Mouse (Mus musculus): ENCODE data around the gene Chst14. TPM values are rescaled to one million over a fixed set of nuclear protein-coding genes. Genes with fewer than 3 reads are reported as not detected.

The Chst14 gene
- polyA plus RNA-seq (2012; rRNA removed), result 3.2 and 3.3 TPM in 2 replicates

- no peak for DNase-seq (ENCODE audit: extremely low spot score in 1 of 2, low spot score in 1 of 2)
Observed at GRCm38 (mm10) chr2:118926361-118926997, at the start of gene Chst14. Gene Chst14 (plus strand): TSS chr2:118926496.

GRCm38 (mm10) chr2:118881019-118881418, 45.3 kb upstream of the Chst14 start:
- DNase-seq (ENCODE audit: extremely low spot score in 1 of 2, low spot score in 1 of 2), result no peak

GRCm38 (mm10) chr2:118881956-118882355, 44.3 kb upstream of the Chst14 start:
- no peak for DNase-seq (ENCODE audit: extremely low spot score in 1 of 2, low spot score in 1 of 2)

- peak in 1 of 2 experiments; percentile 95 for DNase-seq (ENCODE audit: extremely low spot score in 1 of 2, low spot score in 1 of 2)
Observed at GRCm38 (mm10) chr2:118882840-118883679, 43.2 kb upstream of the Chst14 start.

GRCm38 (mm10) chr2:118887440-118887839, 38.9 kb upstream of the Chst14 start:
- no peak for DNase-seq (ENCODE audit: extremely low spot score in 1 of 2, low spot score in 1 of 2)

- no peak for DNase-seq (ENCODE audit: extremely low spot score in 1 of 2, low spot score in 1 of 2)
Observed at GRCm38 (mm10) chr2:118887845-118888548, 38.3 kb upstream of the Chst14 start.

GRCm38 (mm10) chr2:118891173-118891572, 35.1 kb upstream of the Chst14 start:
- DNase-seq (ENCODE audit: extremely low spot score in 1 of 2, low spot score in 1 of 2), result no peak

- no peak for DNase-seq (ENCODE audit: extremely low spot score in 1 of 2, low spot score in 1 of 2)
Observed at GRCm38 (mm10) chr2:118895990-118896913, 30.0 kb upstream of the Chst14 start.

- no peak for DNase-seq (ENCODE audit: extremely low spot score in 1 of 2, low spot score in 1 of 2)
Observed at GRCm38 (mm10) chr2:118896914-118897291, 29.4 kb upstream of the Chst14 start.

GRCm38 (mm10) chr2:118897392-118897791, 28.9 kb upstream of the Chst14 start:
- DNase-seq (ENCODE audit: extremely low spot score in 1 of 2, low spot score in 1 of 2), result no peak

- no peak for DNase-seq (ENCODE audit: extremely low spot score in 1 of 2, low spot score in 1 of 2)
Observed at GRCm38 (mm10) chr2:118897808-118898207, 28.5 kb upstream of the Chst14 start.

- DNase-seq (ENCODE audit: extremely low spot score in 1 of 2, low spot score in 1 of 2), result no peak
Observed at GRCm38 (mm10) chr2:118898771-118899170, 27.5 kb upstream of the Chst14 start.

- no peak for DNase-seq (ENCODE audit: extremely low spot score in 1 of 2, low spot score in 1 of 2)
Observed at GRCm38 (mm10) chr2:118899306-118899705, 27.0 kb upstream of the Chst14 start.

- peak in 1 of 2 experiments; percentile 45 for DNase-seq (ENCODE audit: extremely low spot score in 1 of 2, low spot score in 1 of 2)
Observed at GRCm38 (mm10) chr2:118899981-118900825, 26.1 kb upstream of the Chst14 start, which contains the start of gene Bahd1. Gene Bahd1 (plus strand): TSS chr2:118900377.

- DNase-seq (ENCODE audit: extremely low spot score in 1 of 2, low spot score in 1 of 2), result no peak
Observed at GRCm38 (mm10) chr2:118900826-118901140, 25.5 kb upstream of the Chst14 start.

- DNase-seq (ENCODE audit: extremely low spot score in 1 of 2, low spot score in 1 of 2), result peak; percentile 95 to 98
Observed at GRCm38 (mm10) chr2:118901175-118902031, 24.9 kb upstream of the Chst14 start.

GRCm38 (mm10) chr2:118902051-118903025, 24.0 kb upstream of the Chst14 start:
- DNase-seq (ENCODE audit: extremely low spot score in 1 of 2, low spot score in 1 of 2), result no peak

Measured in frontal cortex, adult 2 months (tissue).